Mouse (Mus musculus): ENCODE data around the gene Tex12. TPM values are rescaled to one million over a fixed set of nuclear protein-coding genes. Genes with fewer than 3 reads are reported as not detected.

Tex12 gene
- polyA plus RNA-seq, 1 experiment from 2014 or later: 0.19 TPM

GRCm38 (mm10) chr9:50586955-50587354 is 25.8 kb upstream of the Tex12 start:
- Histone ChIP-seq H3K27ac (no peak overlapping the region), H3K9me3 (no peaks in the 10 kb centered on the region), H3K36me3 (no peaks in the 10 kb centered on the region), H3K4me3 (no peak overlapping the region), H3K4me2 (replicated peaks) (no peak overlapping the region), H3K4me1 (no peaks in the 10 kb centered on the region), H3K9ac (no peak overlapping the region), H3K27me3 (replicated peaks) (no peaks in the 10 kb centered on the region)
- no peak for ATAC-seq (ENCODE audit: low FRiP score, low read depth)
- WGBS: 89% methylated on average over 4 of the region's 4 CpGs

- Histone ChIP-seq H3K27me3 (replicated peaks) (no peaks in the 10 kb centered on the region), H3K9me3 (no peaks in the 10 kb centered on the region), H3K36me3 (no peaks in the 10 kb centered on the region), H3K27ac (no peak overlapping the region), H3K4me3 (no peak overlapping the region), H3K4me2 (replicated peaks) (no peak overlapping the region), H3K4me1 (no peaks in the 10 kb centered on the region), H3K9ac (no peak overlapping the region)
- no peak for ATAC-seq (ENCODE audit: low FRiP score, low read depth)
- 81% methylated on average over 6 of the region's 6 CpGs for WGBS
Measured at GRCm38 (mm10) chr9:50585145-50585818, 24.2 kb upstream of the Tex12 start.

GRCm38 (mm10) chr9:50580370-50580769 is 19.2 kb upstream of the Tex12 start:
- Histone ChIP-seq H3K4me1 (no peaks in the 10 kb centered on the region), H3K9me3 (no peaks in the 10 kb centered on the region), H3K4me3 (no peak overlapping the region), H3K9ac (no peak overlapping the region), H3K27ac (no peak overlapping the region), H3K36me3 (no peaks in the 10 kb centered on the region), H3K4me2 (replicated peaks) (no peak overlapping the region), H3K27me3 (replicated peaks) (no peaks in the 10 kb centered on the region)
- ATAC-seq (ENCODE audit: low FRiP score, low read depth): no peak
- 55% methylated on average over 4 of the region's 4 CpGs for WGBS

GRCm38 (mm10) chr9:50569599-50570525 is 8.7 kb upstream of the Tex12 start:
- no peak overlapping the region for H3K4me2 ChIP-seq (replicated peaks)
- no peaks in the 10 kb centered on the region for H3K27me3 ChIP-seq (replicated peaks)
- no peak overlapping the region for H3K4me3 ChIP-seq
- no peaks in the 10 kb centered on the region for H3K9me3 ChIP-seq
- 83% methylated on average over 10 of the region's 10 CpGs for WGBS
- no peak for ATAC-seq (ENCODE audit: low FRiP score, low read depth)
- no peaks in the 10 kb centered on the region for H3K4me1 ChIP-seq
- no peak overlapping the region for H3K9ac ChIP-seq
- H3K27ac ChIP-seq: no peak overlapping the region
- no peaks in the 10 kb centered on the region for H3K36me3 ChIP-seq

GRCm38 (mm10) chr9:50567881-50568280 is 6.8 kb upstream of the Tex12 start:
- Histone ChIP-seq H3K9me3 (no peaks in the 10 kb centered on the region), H3K36me3 (no peaks in the 10 kb centered on the region), H3K4me3 (no peak overlapping the region), H3K9ac (no peak overlapping the region), H3K4me2 (replicated peaks) (no peak overlapping the region), H3K27me3 (replicated peaks) (no peaks in the 10 kb centered on the region), H3K27ac (no peak overlapping the region), H3K4me1 (no peaks in the 10 kb centered on the region)
- no peak for ATAC-seq (ENCODE audit: low FRiP score, low read depth)
- 91% methylated on average over 2 of the region's 2 CpGs for WGBS

- Histone ChIP-seq H3K4me3 (no peak overlapping the region), H3K9me3 (no peaks in the 10 kb centered on the region), H3K36me3 (no peaks in the 10 kb centered on the region), H3K9ac (no peak overlapping the region), H3K4me1 (no peaks in the 10 kb centered on the region), H3K4me2 (replicated peaks) (no peak overlapping the region), H3K27ac (no peak overlapping the region), H3K27me3 (replicated peaks) (no peaks in the 10 kb centered on the region)
- WGBS: 93% methylated on average over 4 of the region's 4 CpGs
- ATAC-seq (ENCODE audit: low FRiP score, low read depth): no peak
Measured at GRCm38 (mm10) chr9:50567372-50567771, 6.2 kb upstream of the Tex12 start.

- ATAC-seq (ENCODE audit: low FRiP score, low read depth): no peak
Measured at GRCm38 (mm10) chr9:50565940-50566339, 4.8 kb upstream of the Tex12 start.

GRCm38 (mm10) chr9:50565173-50565572 is 4.0 kb upstream of the Tex12 start:
- Histone ChIP-seq H3K27ac (no peak overlapping the region), H3K4me2 (replicated peaks) (no peak overlapping the region), H3K9me3 (no peaks in the 10 kb centered on the region), H3K9ac (no peak overlapping the region), H3K36me3 (no peaks in the 10 kb centered on the region), H3K27me3 (replicated peaks) (no peaks in the 10 kb centered on the region), H3K4me1 (no peaks in the 10 kb centered on the region), H3K4me3 (no peak overlapping the region)
- ATAC-seq (ENCODE audit: low FRiP score, low read depth): no peak
- WGBS: 81% methylated on average over 7 of the region's 7 CpGs

More at GRCm38 (mm10) chr9:50565940-50566339, 4.8 kb upstream of the Tex12 start:
- Histone ChIP-seq H3K36me3 (no peaks in the 10 kb centered on the region), H3K4me2 (replicated peaks) (no peak overlapping the region), H3K4me3 (no peak overlapping the region), H3K27me3 (replicated peaks) (no peaks in the 10 kb centered on the region), H3K27ac (no peak overlapping the region), H3K9me3 (no peaks in the 10 kb centered on the region), H3K4me1 (no peaks in the 10 kb centered on the region), H3K9ac (no peak overlapping the region)
- WGBS: 89% methylated on average over 4 of the region's 4 CpGs

GRCm38 (mm10) chr9:50561918-50562360 is 814 bp upstream of the Tex12 start:
- H3K4me3 ChIP-seq: no peak overlapping the region
- H3K36me3 ChIP-seq: no peaks in the 10 kb centered on the region
- no peaks in the 10 kb centered on the region for H3K4me1 ChIP-seq
- H3K9ac ChIP-seq: no peak overlapping the region
- H3K4me2 ChIP-seq (replicated peaks): no peak overlapping the region
- WGBS: 82% methylated on average over 2 of the region's 2 CpGs
- H3K27ac ChIP-seq: no peak overlapping the region
- no peak for ATAC-seq (ENCODE audit: low FRiP score, low read depth)
- no peaks in the 10 kb centered on the region for H3K27me3 ChIP-seq (replicated peaks)
- H3K9me3 ChIP-seq: no peaks in the 10 kb centered on the region

- peak within 1 kb of the TSS; percentile 5; the same call in 1 of the 2 replicates for H3K4me3 ChIP-seq
- peak within 1 kb of the TSS; percentile 38 for H3K27ac ChIP-seq
- H3K4me2 ChIP-seq (replicated peaks): peak within 1 kb of the TSS; percentile 53
- H3K36me3 ChIP-seq: no peaks in the 10 kb centered on the region
- peaks cover 3% of the 10 kb centered on the region; the same call in 1 of the 2 replicates for H3K4me1 ChIP-seq
- H3K9ac ChIP-seq: 0 out of 2 replicates have a peak within 1 kb of the TSS, but pooled peaks have one; percentile 33
- WGBS: 13% methylated on average over 2 of the region's 2 CpGs
- H3K9me3 ChIP-seq: no peaks in the 10 kb centered on the region
- H3K27me3 ChIP-seq (replicated peaks): no peaks in the 10 kb centered on the region
- peak; percentile 44; the same call in 1 of the 2 replicates for ATAC-seq (ENCODE audit: low FRiP score, low read depth)
Measured at GRCm38 (mm10) chr9:50555094-50555446, 6.1 kb downstream of the Tex12 start, which contains the start of gene Bco2. Bco2 (minus strand) TSS chr9:50555181.

- H3K9ac ChIP-seq: 0 out of 2 replicates have a peak within 1 kb of the TSS, but pooled peaks have one; percentile 33
- peak within 1 kb of the TSS; percentile 38 for H3K27ac ChIP-seq
- peaks cover 3% of the 10 kb centered on the region; the same call in 1 of the 2 replicates for H3K4me1 ChIP-seq
- 21% methylated on average over 12 of the region's 12 CpGs for WGBS
- peak within 1 kb of the TSS; percentile 5; the same call in 1 of the 2 replicates for H3K4me3 ChIP-seq
- no peaks in the 10 kb centered on the region for H3K27me3 ChIP-seq (replicated peaks)
- no peaks in the 10 kb centered on the region for H3K36me3 ChIP-seq
- peak; percentile 85 for ATAC-seq (ENCODE audit: low FRiP score, low read depth)
- no peaks in the 10 kb centered on the region for H3K9me3 ChIP-seq
- H3K4me2 ChIP-seq (replicated peaks): peak within 1 kb of the TSS; percentile 53
Measured at GRCm38 (mm10) chr9:50554241-50555093, 6.7 kb downstream of the Tex12 start, which contains the start of gene Il18. Il18 (plus strand) TSS chr9:50554827.

All from neural tube, embryonic 12.5 days (tissue).